Mouse (Mus musculus) megakaryocyte, adult 5-6 weeks (primary cell): ENCODE data around the gene Hcrt. TPM values are rescaled to one million over a fixed set of nuclear protein-coding genes. Genes with fewer than 3 reads are reported as not detected.
A peak's percentile ranks its signal among the peaks of the same experiment; 100 is the strongest.

Experiments
- ATAC-seq: 2 replicates; pipeline ENCODE4 v1.8.0; 2016; ENCODE audit warnings: mild to moderate bottlenecking, inconsistent platforms; ENCODE audit not compliant: poor library complexity, severe bottlenecking
- total RNA-seq, 2 experiments: library from RNA; stranded (forward) in 1 of 2; stranded (reverse) in 1 of 2; fragments of 153-499, 151-499 nt in 1 of 2; fragments of 221-1000, 200-1000 nt in 1 of 2; gene quantifications; 2 replicates each; pipeline versions ENCODE4 v1.2.3 to v1.2.4; 2015 to 2017

Hcrt gene
- total RNA-seq, 2 experiments from 2014 or later = not detected

- no peak for ATAC-seq
Observed at GRCm38 (mm10) chr11:100769980-100770379, 7.2 kb upstream of the Hcrt start.

- no peak for ATAC-seq
Observed at GRCm38 (mm10) chr11:100767871-100768270, 5.1 kb upstream of the Hcrt start.

- ATAC-seq = no peak
Observed at GRCm38 (mm10) chr11:100766726-100767125, 4.0 kb upstream of the Hcrt start.

- ATAC-seq = peak; percentile 86
Observed at GRCm38 (mm10) chr11:100761547-100762045, 1.1 kb downstream of the Hcrt start.

GRCm38 (mm10) chr11:100759611-100760233 is 3.0 kb downstream of the Hcrt start, which contains the start of gene Kcnh4:
TSS of gene Kcnh4 (minus strand) at chr11:100759942.
- peak; percentile 70 for ATAC-seq

GRCm38 (mm10) chr11:100758707-100759610 is 3.8 kb downstream of the Hcrt start:
- no peak for ATAC-seq

- ATAC-seq = no peak
Observed at GRCm38 (mm10) chr11:100757566-100757965, 5.2 kb downstream of the Hcrt start.

GRCm38 (mm10) chr11:100756476-100756875 is 6.3 kb downstream of the Hcrt start:
- ATAC-seq = no peak

- ATAC-seq = no peak
Observed at GRCm38 (mm10) chr11:100754693-100755057, 8.1 kb downstream of the Hcrt start.

GRCm38 (mm10) chr11:100754021-100754692 is 8.6 kb downstream of the Hcrt start:
- no peak for ATAC-seq

- no peak for ATAC-seq
Observed at GRCm38 (mm10) chr11:100752294-100752693, 10.4 kb downstream of the Hcrt start.

GRCm38 (mm10) chr11:100750127-100750526 is 12.6 kb downstream of the Hcrt start:
- no peak for ATAC-seq

- ATAC-seq = no peak
Observed at GRCm38 (mm10) chr11:100749469-100749868, 13.3 kb downstream of the Hcrt start.

GRCm38 (mm10) chr11:100748620-100749019 is 14.1 kb downstream of the Hcrt start:
- no peak for ATAC-seq

GRCm38 (mm10) chr11:100747114-100747513 is 15.6 kb downstream of the Hcrt start:
- ATAC-seq = no peak

GRCm38 (mm10) chr11:100746546-100746945 is 16.2 kb downstream of the Hcrt start:
- ATAC-seq = no peak

- peak; percentile 78 for ATAC-seq
Observed at GRCm38 (mm10) chr11:100745085-100745484, 17.6 kb downstream of the Hcrt start.

GRCm38 (mm10) chr11:100741348-100741747 is 21.4 kb downstream of the Hcrt start:
- ATAC-seq = no peak

- ATAC-seq = no peak
Observed at GRCm38 (mm10) chr11:100738749-100739148, 24.0 kb downstream of the Hcrt start.

GRCm38 (mm10) chr11:100738066-100738604 is 24.6 kb downstream of the Hcrt start, which contains the start of gene Rab5c:
TSS of gene Rab5c (minus strand) at chr11:100738215.
- peak; percentile 96 for ATAC-seq
